Mouse (Mus musculus) small intestine, adult 2 months (tissue): ENCODE results near the gene 4930470P17Rik.

Experiments
- CTCF ChIP-seq: fragments of 200-500 bp; IDR thresholded peaks from 2 replicates; pipeline ENCODE4 v1.5.1; 2012; ENCODE audit warnings: low read depth, mild to moderate bottlenecking, control low read depth, inconsistent platforms, low read length, moderate library complexity, mixed read lengths; ENCODE audit not compliant: insufficient replicate concordance, insufficient read length; ENCODE audit errors: extremely low read depth
- POLR2A ChIP-seq: fragments of 200-500 bp; IDR thresholded peaks from 2 replicates; pipeline ENCODE4 v1.6.1; 2012; ENCODE audit warnings: low read depth, mild to moderate bottlenecking, control low read depth, inconsistent platforms, low read length, moderate library complexity

GRCm38 (mm10) chr2:170544159-170544558 lies 57.7 kb downstream of the 4930470P17Rik start:
- TF ChIP-seq CTCF (no peak), POLR2A (no peak)
